Mouse (Mus musculus) CH12.LX (cell line): Measurements from ENCODE around the gene Cmas. TPM values are rescaled to one million over a fixed set of nuclear protein-coding genes. Genes with fewer than 3 reads are reported as not detected.

Source experiments
- DNase-seq: peaks from one replicate; pipeline ENCODE4 v3.0.0-alpha.2; 2013; ENCODE audit errors: extremely low read depth
- H3K27ac ChIP-seq: 2 replicates; pipeline ENCODE4 v1.5.1; 2012; ENCODE audit warnings: low read depth, mild to moderate bottlenecking, control low read depth, moderate library complexity; ENCODE audit not compliant: insufficient read depth
- H3K27me3 ChIP-seq: replicated peaks from 2 replicates; pipeline ENCODE3; 2012; ENCODE audit warnings: inconsistent platforms
- H3K36me3 ChIP-seq, 2 experiments: replicated peaks in 1 of 2; 2 replicates each; pipeline versions ENCODE3 to v1.6.1; 2012; ENCODE audit warnings: inconsistent platforms in 1 of 2, low read length in 1 of 2, mild to moderate bottlenecking in 1 of 2, mixed read lengths in 1 of 2, moderate library complexity in 1 of 2; ENCODE audit not compliant: control insufficient read depth in 1 of 2, insufficient read depth in 1 of 2
- H3K4me1 ChIP-seq, 2 experiments: 2 replicates each; pipeline ENCODE4 v1.6.1; 2012; ENCODE audit warnings: inconsistent platforms in 1 of 2, moderate library complexity in 1 of 2; ENCODE audit not compliant: insufficient read depth in 2 of 2, control insufficient read depth in 1 of 2
- H3K4me2 ChIP-seq: 2 replicates; pipeline ENCODE4 v1.6.1; 2012; ENCODE audit warnings: low read depth, mild to moderate bottlenecking, control low read depth; ENCODE audit not compliant: poor library complexity, insufficient read depth, severe bottlenecking
- H3K4me3 ChIP-seq, 3 experiments: fragments of 150-350 bp in 1 of 3; sonication (generic) in 1 of 3; replicated peaks in 1 of 3; 2 replicates each; pipeline versions ENCODE3 to v1.5.1; 2011 to 2012; ENCODE audit warnings: low read depth in 2 of 3, low read length in 2 of 3, mild to moderate bottlenecking in 2 of 3, moderate library complexity in 2 of 3, control low read depth in 1 of 3, improper control_type of control experiment in 1 of 3, inconsistent platforms in 1 of 3, mixed read lengths in 1 of 3; ENCODE audit not compliant: poor library complexity in 1 of 3
- H3K79me2 ChIP-seq: replicated peaks from 2 replicates; pipeline ENCODE4 v1.6.1; 2012; ENCODE audit warnings: mild to moderate bottlenecking, moderate library complexity; ENCODE audit not compliant: control insufficient read depth, poor library complexity, insufficient read depth, severe bottlenecking; ENCODE audit errors: extremely low read depth
- H3K9ac ChIP-seq: 2 replicates; pipeline ENCODE4 v1.6.1; 2012; ENCODE audit warnings: low read depth, mild to moderate bottlenecking, control low read depth, moderate library complexity; ENCODE audit not compliant: insufficient read depth
- H3K9me3 ChIP-seq: replicated peaks from 2 replicates; pipeline ENCODE3; 2012; ENCODE audit warnings: low read length, inconsistent platforms, mixed read lengths
- BHLHE40 ChIP-seq: IDR thresholded peaks from 2 replicates; pipeline ENCODE4 v1.6.1; 2011; ENCODE audit warnings: mild to moderate bottlenecking, low read depth, low read length, improper control_type of control experiment
- ELF1 ChIP-seq: IDR thresholded peaks from 2 replicates; pipeline ENCODE4 v1.6.1; 2014; ENCODE audit warnings: low read depth, mild to moderate bottlenecking, inconsistent platforms, low read length, improper control_type of control experiment
- EP300 ChIP-seq: IDR thresholded peaks from 2 replicates; pipeline ENCODE4 v1.6.1; 2011; ENCODE audit warnings: low read length, improper control_type of control experiment
- ETS1 ChIP-seq: conservative IDR thresholded peaks from 2 replicates; pipeline ENCODE4 v1.6.1; 2012; ENCODE audit warnings: low read depth, mild to moderate bottlenecking, inconsistent platforms, low read length, improper control_type of control experiment, moderate library complexity
- JUN ChIP-seq: IDR thresholded peaks from 2 replicates; pipeline ENCODE4 v1.6.1; 2011; ENCODE audit warnings: low read depth, mild to moderate bottlenecking, low read length, improper control_type of control experiment, moderate library complexity; ENCODE audit not compliant: insufficient read depth
- JUND ChIP-seq: conservative IDR thresholded peaks from 2 replicates; pipeline ENCODE4 v1.6.1; 2011; ENCODE audit warnings: low read depth, low read length, improper control_type of control experiment
- KAT2A ChIP-seq: IDR thresholded peaks from 2 replicates; pipeline ENCODE4 v1.6.1; 2012; ENCODE audit warnings: low read length, improper control_type of control experiment, inconsistent platforms; ENCODE audit not compliant: insufficient replicate concordance
- MAFK ChIP-seq: IDR thresholded peaks from 2 replicates; pipeline ENCODE4 v1.6.1; 2011; ENCODE audit warnings: low read length, improper control_type of control experiment; ENCODE audit not compliant: insufficient replicate concordance
- MAZ ChIP-seq: IDR thresholded peaks from 2 replicates; pipeline ENCODE4 v1.6.1; 2012; ENCODE audit warnings: low read depth, mild to moderate bottlenecking, inconsistent platforms, low read length, improper control_type of control experiment, moderate library complexity
- MEF2A ChIP-seq: IDR thresholded peaks from 2 replicates; pipeline ENCODE4 v1.6.1; 2014; ENCODE audit warnings: low read depth, mild to moderate bottlenecking, inconsistent platforms, low read length, improper control_type of control experiment, borderline replicate concordance
- MXI1 ChIP-seq: IDR thresholded peaks from 2 replicates; pipeline ENCODE4 v1.6.1; 2011; ENCODE audit warnings: mild to moderate bottlenecking, low read depth, low read length, improper control_type of control experiment
- NELFE ChIP-seq: IDR thresholded peaks from 2 replicates; pipeline ENCODE4 v1.6.1; 2011; ENCODE audit warnings: low read depth, low read length, improper control_type of control experiment
- POLR2A ChIP-seq: IDR thresholded peaks from 2 replicates; pipeline ENCODE4 v1.6.1; 2011; ENCODE audit warnings: low read depth, mild to moderate bottlenecking, improper control_type of control experiment, low read length
- POLR2AphosphoS2 ChIP-seq: IDR thresholded peaks from 2 replicates; pipeline ENCODE4 v1.6.1; 2011; ENCODE audit warnings: low read depth, low read length, improper control_type of control experiment
- RAD21 ChIP-seq: IDR thresholded peaks from 2 replicates; pipeline ENCODE4 v1.6.1; 2011; ENCODE audit warnings: low read depth, mild to moderate bottlenecking, low read length, improper control_type of control experiment, moderate library complexity
- RCOR1 ChIP-seq: conservative IDR thresholded peaks from 2 replicates; pipeline ENCODE4 v1.6.1; 2012; ENCODE audit warnings: low read depth, mild to moderate bottlenecking, inconsistent platforms, low read length, improper control_type of control experiment
- SIN3A ChIP-seq: IDR thresholded peaks from 2 replicates; pipeline ENCODE4 v1.6.1; 2012; ENCODE audit warnings: low read length, improper control_type of control experiment, inconsistent platforms
- SMC3 ChIP-seq: IDR thresholded peaks from 2 replicates; pipeline ENCODE4 v1.6.1; 2011; ENCODE audit warnings: low read depth, low read length, improper control_type of control experiment
- TBP ChIP-seq: conservative IDR thresholded peaks from 2 replicates; pipeline ENCODE4 v1.6.1; 2011; ENCODE audit warnings: low read depth, low read length, improper control_type of control experiment
- UBTF ChIP-seq: IDR thresholded peaks from 2 replicates; pipeline ENCODE4 v1.6.1; 2012; ENCODE audit warnings: low read depth, mild to moderate bottlenecking, inconsistent platforms, low read length, improper control_type of control experiment, moderate library complexity
- USF1 ChIP-seq: IDR thresholded peaks from 2 replicates; pipeline ENCODE4 v1.6.1; 2014; ENCODE audit warnings: low read depth, mild to moderate bottlenecking, inconsistent platforms, low read length, improper control_type of control experiment
- ZKSCAN1 ChIP-seq: IDR thresholded peaks from 2 replicates; pipeline ENCODE4 v1.6.1; 2012; ENCODE audit warnings: low read depth, inconsistent platforms, low read length, improper control_type of control experiment, borderline replicate concordance
- dilution Hi-C: fragments of 300-500 bp; cut with MboI; formaldehyde crosslinking; loops from 2 replicates; pipeline ENCODE4 v1.14.3; 2020; ENCODE audit warnings: low sequenced_read_pairs; ENCODE audit not compliant: extremely low pct_unique_long_range_greater_than_20kb, extremely low pct_ligation_motif_present
- in situ Hi-C: fragments of 300-500 bp; cut with MboI; formaldehyde crosslinking; loops from 3 replicates; pipeline ENCODE4 v1.14.3; 2019; ENCODE audit warnings: low sequenced_read_pairs, low pct_ligation_motif_present, low pct_unique_long_range_greater_than_20kb, mixed read lengths
- polyA plus RNA-seq: library from polyadenylated mRNA; unstranded; fragments of >175 nt; gene quantifications from 2 replicates; pipeline ENCODE4 v1.2.1, GENCODE M21; 2012; ENCODE audit warnings: low read depth; ENCODE audit not compliant: insufficient read length
- total RNA-seq, 2 experiments: library from RNA; depleted of rRNA; stranded (reverse); fragments of 300-350 nt in 1 of 2; fragments of >200 nt in 1 of 2; gene quantifications; 2 replicates each; pipeline ENCODE4 v1.2.3; 2012 to 2014

Cmas gene
- total and polyA plus RNA-seq, 3 experiments: 39.5 to 63.9 (median 62.4) TPM

- Histone ChIP-seq H3K4me1 (peaks cover 3 to 13% of the 10 kb centered on the region in 2 experiments; a peak in 3 of 4 replicates), H3K4me2 (no peak overlapping the region), H3K27me3 (no peaks in the 10 kb centered on the region), H3K9me3 (no peaks in the 10 kb centered on the region), H3K27ac (no peak overlapping the region), H3K9ac (no peak overlapping the region), H3K79me2 (no peaks in the 10 kb centered on the region), H3K36me3 (no peaks in the 10 kb centered on the region), H3K4me3 (no peak overlapping the region)
- in situ Hi-C loops (loop anchor here (25.0 kb wide), 1 partner anchor 1256 kb away; no protein-coding TSS in a partner anchor), dilution Hi-C loops (no loop called here)
- no peak for DNase-seq
- no peak for TF ChIP-seq ETS1
- no peak for TF ChIP-seq SIN3A
- no peak for TF ChIP-seq POLR2AphosphoS2
- no peak for TF ChIP-seq UBTF
- no peak for TF ChIP-seq USF1
- TF ChIP-seq NELFE: no peak
- no peak for TF ChIP-seq KAT2A
- TF ChIP-seq SMC3: no peak
- TF ChIP-seq MXI1: no peak
- no peak for TF ChIP-seq ZKSCAN1
- no peak for TF ChIP-seq MEF2A
- no peak for TF ChIP-seq ELF1
- no peak for TF ChIP-seq EP300
- no peak for TF ChIP-seq BHLHE40
These were observed 13.3 kb upstream of the Cmas start for GRCm38 (mm10) chr6:142743193-142743592.

GRCm38 (mm10) chr6:142745484-142745883, 11.0 kb upstream of the Cmas start:
- H3K36me3 ChIP-seq: no peaks in the 10 kb centered on the region
- H3K4me2 ChIP-seq: no peak overlapping the region
- no peak overlapping the region for H3K27ac ChIP-seq
- no peaks in the 10 kb centered on the region for H3K9me3 ChIP-seq
- TF ChIP-seq MXI1 (no peak), RAD21 (no peak), UBTF (no peak), JUN (no peak), TBP (no peak), MAZ (no peak), JUND (no peak), RCOR1 (no peak), MAFK (no peak), POLR2A (no peak), ETS1 (no peak)
- peaks cover 3 to 13% of the 10 kb centered on the region in 2 experiments; a peak in 3 of 4 replicates for H3K4me1 ChIP-seq
- dilution Hi-C loops: no loop called here
- in situ Hi-C loops: loop anchor here (25.0 kb wide), 1 partner anchor 1258 kb away; no protein-coding TSS in a partner anchor
- no peak overlapping the region for H3K9ac ChIP-seq
- H3K79me2 ChIP-seq: no peaks in the 10 kb centered on the region
- no peaks in the 10 kb centered on the region for H3K27me3 ChIP-seq
- DNase-seq: no peak
- no peak overlapping the region for H3K4me3 ChIP-seq
